Mouse (Mus musculus): Measurements from ENCODE around the gene Usp12.
"Not testable (repeated sequence)": the region's sequence is repeated elsewhere in the genome, so short reads cannot be mapped to it uniquely, and the experiment has no call there.

The Usp12 gene

GRCm38 (mm10) chr5:146750958-146751357, 43.8 kb downstream of the Usp12 start:
- no peak for DNase-seq (ENCODE audit: extremely low read depth, insufficient read length, low spot score)

GRCm38 (mm10) chr5:146750273-146750672, 44.5 kb downstream of the Usp12 start:
- DNase-seq (ENCODE audit: extremely low read depth, insufficient read length, low spot score) = no peak

- no peak for DNase-seq (ENCODE audit: extremely low read depth, insufficient read length, low spot score)
Observed at GRCm38 (mm10) chr5:146749857-146750256, 44.9 kb downstream of the Usp12 start.

GRCm38 (mm10) chr5:146736970-146737495, 57.8 kb downstream of the Usp12 start:
- no peak for DNase-seq (ENCODE audit: extremely low read depth, insufficient read length, low spot score)

- no peak for DNase-seq (ENCODE audit: extremely low read depth, insufficient read length, low spot score)
Observed at GRCm38 (mm10) chr5:146736348-146736747, 58.5 kb downstream of the Usp12 start.

- DNase-seq (ENCODE audit: extremely low read depth, insufficient read length, low spot score) = not testable (repeated sequence)
Observed at GRCm38 (mm10) chr5:146735054-146735453, 59.8 kb downstream of the Usp12 start.

GRCm38 (mm10) chr5:146733888-146734640, 60.7 kb downstream of the Usp12 start:
- DNase-seq (ENCODE audit: extremely low read depth, insufficient read length, low spot score) = no peak

- DNase-seq (ENCODE audit: extremely low read depth, insufficient read length, low spot score) = no peak
Observed at GRCm38 (mm10) chr5:146733372-146733771, 61.4 kb downstream of the Usp12 start.

- no peak for DNase-seq (ENCODE audit: extremely low read depth, insufficient read length, low spot score)
Observed at GRCm38 (mm10) chr5:146727006-146727405, 67.8 kb downstream of the Usp12 start.

GRCm38 (mm10) chr5:146724956-146725355, 69.8 kb downstream of the Usp12 start:
- no peak for DNase-seq (ENCODE audit: extremely low read depth, insufficient read length, low spot score)

- DNase-seq (ENCODE audit: extremely low read depth, insufficient read length, low spot score) = no peak
Observed at GRCm38 (mm10) chr5:146723452-146723851, 71.4 kb downstream of the Usp12 start.

- no peak for DNase-seq (ENCODE audit: extremely low read depth, insufficient read length, low spot score)
Observed at GRCm38 (mm10) chr5:146722226-146722625, 72.6 kb downstream of the Usp12 start.

- DNase-seq (ENCODE audit: extremely low read depth, insufficient read length, low spot score) = no peak
Observed at GRCm38 (mm10) chr5:146719584-146720356, 75.0 kb downstream of the Usp12 start.

GRCm38 (mm10) chr5:146713836-146714235, 81.0 kb downstream of the Usp12 start:
- DNase-seq (ENCODE audit: extremely low read depth, insufficient read length, low spot score) = no peak

GRCm38 (mm10) chr5:146713088-146713487, 81.7 kb downstream of the Usp12 start:
- no peak for DNase-seq (ENCODE audit: extremely low read depth, insufficient read length, low spot score)

GRCm38 (mm10) chr5:146712282-146712918, 82.4 kb downstream of the Usp12 start:
- no peak for DNase-seq (ENCODE audit: extremely low read depth, insufficient read length, low spot score)

GRCm38 (mm10) chr5:146709361-146709760, 85.4 kb downstream of the Usp12 start:
- no peak for DNase-seq (ENCODE audit: extremely low read depth, insufficient read length, low spot score)

- peak; percentile 48 for DNase-seq (ENCODE audit: extremely low read depth, insufficient read length, low spot score)
Observed at GRCm38 (mm10) chr5:146705815-146706408, 88.9 kb downstream of the Usp12 start.

GRCm38 (mm10) chr5:146705411-146705810, 89.4 kb downstream of the Usp12 start:
- no peak for DNase-seq (ENCODE audit: extremely low read depth, insufficient read length, low spot score)

GRCm38 (mm10) chr5:146704241-146704640, 90.6 kb downstream of the Usp12 start:
- DNase-seq (ENCODE audit: extremely low read depth, insufficient read length, low spot score) = no peak

- DNase-seq (ENCODE audit: extremely low read depth, insufficient read length, low spot score) = no peak
Observed at GRCm38 (mm10) chr5:146703710-146704121, 91.1 kb downstream of the Usp12 start.

Measured in 3134 (cell line).